Mouse (Mus musculus): ENCODE data around the gene Egln1. TPM values are rescaled to one million over a fixed set of nuclear protein-coding genes. Genes with fewer than 3 reads are reported as not detected.

Gene Egln1
- total RNA-seq, 2 experiments from 2014 or later, result 140 to 151 TPM

GRCm38 (mm10) chr8:124911938-124912872 lies 36.9 kb downstream of the Egln1 start:
- intact Hi-C loops (cut with DNase I), result loop anchor here (5.0 kb wide), 1 partner anchor 35 kb away; the partner anchor contains the start of gene Egln1
- no peak for DNase-seq

GRCm38 (mm10) chr8:124910349-124910748 lies 38.8 kb downstream of the Egln1 start:
- intact Hi-C loops (cut with DNase I), result loop anchor here (5.0 kb wide), 1 partner anchor 37 kb away; the partner anchor contains the start of gene Egln1

GRCm38 (mm10) chr8:124909936-124910335 lies 39.2 kb downstream of the Egln1 start:
- DNase-seq, result no peak
- intact Hi-C loops (cut with DNase I), result loop anchor here (5.0 kb wide), 1 partner anchor 37 kb away; the partner anchor contains the start of gene Egln1

More at GRCm38 (mm10) chr8:124910349-124910748, 38.8 kb downstream of the Egln1 start:
- no peak for DNase-seq

DNA sequence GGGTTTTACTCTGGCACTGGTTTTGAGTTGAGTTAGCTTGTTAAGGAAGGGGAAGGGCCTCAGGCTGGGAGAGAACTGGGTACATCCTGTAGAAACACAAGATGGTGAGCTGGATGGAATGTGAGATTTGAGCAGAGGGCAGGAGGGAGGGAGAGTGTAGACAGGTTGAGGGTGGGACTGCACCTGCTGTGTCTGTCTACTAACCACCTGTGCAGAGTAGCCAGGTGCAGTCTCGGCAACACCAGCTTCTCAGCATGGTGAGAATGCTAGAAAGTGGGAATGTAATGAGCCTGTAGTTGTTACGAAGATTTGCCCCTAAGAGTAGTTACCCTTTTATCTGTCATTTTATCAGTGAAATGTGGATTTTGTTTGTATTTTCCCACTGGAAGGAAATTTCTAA lies 43.6 kb downstream of the Egln1 start:
- no peak for DNase-seq
- intact Hi-C loops (cut with DNase I), result no loop called here

DNA sequence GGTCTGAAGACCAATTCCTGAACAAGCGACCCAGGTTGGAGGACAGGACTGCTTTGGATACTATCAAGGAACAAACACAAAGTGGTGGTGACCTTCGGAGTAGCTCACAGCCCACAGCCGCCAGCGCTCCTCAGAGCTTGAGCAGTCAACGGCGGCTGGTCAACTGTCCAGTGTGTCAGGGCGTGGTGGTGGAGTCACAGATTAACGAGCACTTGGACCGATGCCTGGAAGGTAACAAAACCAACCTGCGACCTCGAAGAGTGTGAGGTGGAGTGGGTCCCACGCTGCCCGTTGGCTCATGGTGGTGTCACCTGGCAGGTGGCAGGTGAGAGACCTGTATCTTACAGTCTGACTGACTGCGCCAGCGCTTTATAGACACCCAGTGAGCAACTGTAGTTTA lies 45.9 kb downstream of the Egln1 start:
- intact Hi-C loops (cut with DNase I), result no loop called here
- DNase-seq, result no peak

GRCm38 (mm10) chr8:124898251-124898905 lies 50.7 kb downstream of the Egln1 start:
- intact Hi-C loops (cut with DNase I), result loop anchor here (5.0 kb wide), 2 partner anchors 49 to 139 kb away; partner anchors contain the start of gene Egln1

GRCm38 (mm10) chr8:124897386-124898250 lies 51.5 kb downstream of the Egln1 start, which contains the start of the genes Exoc8 and Sprtn:
Gene Exoc8 (minus strand): TSS chr8:124897705.
Gene Sprtn (plus strand): TSS chr8:124897886.
- intact Hi-C loops (cut with DNase I), result loop anchor here (2.0 to 5.0 kb wide), 4 partner anchors 31 to 140 kb away; partner anchors contain the start of genes Egln1 and Tsnax
- DNase-seq, result peak; percentile 96 to 98

More at GRCm38 (mm10) chr8:124898251-124898905, 50.7 kb downstream of the Egln1 start:
- DNase-seq, result no peak

- peak; percentile 69 to 70 for DNase-seq
- intact Hi-C loops (cut with DNase I), result loop anchor here (2.0 to 5.0 kb wide), 4 partner anchors 30 to 140 kb away; partner anchors contain the start of genes Egln1 and Tsnax
Measured at GRCm38 (mm10) chr8:124896632-124897385, 52.3 kb downstream of the Egln1 start.

DNA sequence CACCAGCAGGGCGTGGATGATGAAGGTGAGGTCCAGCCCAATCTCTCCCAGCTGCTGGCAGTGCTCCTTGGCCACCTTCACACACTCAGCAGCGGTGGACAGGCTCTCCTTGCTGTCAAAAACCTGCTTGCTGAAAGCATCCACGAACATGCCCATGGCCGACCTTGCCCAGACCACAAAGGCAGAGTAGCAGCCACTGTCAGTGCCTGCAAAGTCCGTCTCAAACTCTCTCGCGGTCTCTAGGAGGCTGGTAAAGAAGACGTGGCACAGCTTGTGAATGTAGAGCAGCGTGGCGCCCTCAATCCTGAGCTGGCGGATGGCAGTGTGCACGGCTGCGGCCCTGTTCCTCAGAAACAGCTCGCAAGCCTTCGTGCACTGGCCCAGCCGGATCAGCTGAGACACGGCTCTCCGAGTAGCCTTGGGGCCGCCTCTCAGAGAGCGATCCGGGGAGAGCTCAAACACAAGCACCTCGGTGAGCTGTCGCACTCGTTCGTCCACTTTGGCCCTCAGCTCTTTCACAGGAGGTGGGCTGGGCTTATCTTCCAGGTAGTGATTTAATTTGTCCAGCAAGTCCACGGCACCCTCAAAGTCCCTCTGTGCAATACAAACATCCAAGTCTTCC lies 53.0 kb downstream of the Egln1 start:
- intact Hi-C loops (cut with DNase I), result loop anchor here (2.0 to 5.0 kb wide), 4 partner anchors 29 to 141 kb away; partner anchors contain the start of genes Egln1 and Tsnax
- DNase-seq, result no peak

- intact Hi-C loops (cut with DNase I), result no loop called here
- DNase-seq, result no peak
Measured at GRCm38 (mm10) chr8:124892596-124892995, 56.5 kb downstream of the Egln1 start.

- intact Hi-C loops (cut with DNase I), result no loop called here
- no peak for DNase-seq
Measured at GRCm38 (mm10) chr8:124888385-124888784, 60.7 kb downstream of the Egln1 start.

DNA sequence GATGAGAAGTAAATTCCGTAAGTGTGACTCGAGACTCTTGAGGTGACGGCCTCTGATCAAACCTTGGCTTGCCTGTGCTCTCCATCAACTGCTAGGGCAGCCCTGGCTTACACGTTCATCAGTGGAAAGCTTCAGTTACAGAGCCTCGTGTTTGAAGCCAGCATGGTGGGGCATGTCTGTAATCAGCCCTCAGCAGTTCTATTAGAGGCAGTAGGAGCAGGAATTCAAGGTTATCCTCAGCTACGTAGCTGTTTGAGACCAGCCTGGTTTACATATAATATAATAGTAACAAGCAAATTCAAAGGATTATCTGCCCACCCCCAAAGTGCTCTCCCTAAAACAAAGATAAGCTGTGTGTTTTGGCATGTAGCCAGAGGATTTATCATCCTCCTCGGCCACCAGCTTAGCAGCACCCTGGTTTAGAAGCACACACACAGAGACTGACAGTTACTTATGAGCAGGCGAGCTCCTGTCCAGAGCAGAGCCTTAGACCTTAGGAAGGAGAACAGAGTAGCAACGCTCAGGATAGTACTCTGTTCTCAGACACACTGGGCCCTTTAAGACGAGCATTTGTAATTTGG lies 70.1 kb downstream of the Egln1 start:
- intact Hi-C loops (cut with DNase I), result loop anchor here (5.0 kb wide), 1 partner anchor 148 kb away; no protein-coding TSS in a partner anchor
- no peak for DNase-seq

GRCm38 (mm10) chr8:124878141-124878540 lies 71.0 kb downstream of the Egln1 start:
- no peak for DNase-seq

DNA sequence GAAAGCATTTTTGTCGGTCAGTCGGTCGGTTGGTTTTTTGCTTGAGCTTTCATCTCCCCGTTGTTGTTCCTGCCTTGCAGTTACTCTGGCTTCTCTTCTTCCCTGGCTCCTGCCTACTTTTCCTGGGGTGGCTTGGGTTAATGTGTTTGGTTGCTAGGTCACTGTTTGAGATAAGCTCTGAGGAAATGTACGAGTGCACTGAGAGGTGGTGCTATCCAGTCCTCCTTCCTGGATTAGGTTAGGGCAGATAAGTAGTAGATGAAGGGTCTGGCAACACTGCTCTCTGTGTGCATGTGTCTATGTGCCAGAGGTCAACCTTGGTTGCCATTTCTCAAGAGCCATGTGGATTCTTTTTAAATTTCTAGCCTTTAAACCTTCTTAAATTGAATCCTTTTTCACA lies 76.4 kb downstream of the Egln1 start:
- DNase-seq, result no peak
- intact Hi-C loops (cut with DNase I), result no loop called here

More at GRCm38 (mm10) chr8:124878141-124878540, 71.0 kb downstream of the Egln1 start:
- intact Hi-C loops (cut with DNase I), result loop anchor here (5.0 kb wide), 1 partner anchor 149 kb away; no protein-coding TSS in a partner anchor

DNA sequence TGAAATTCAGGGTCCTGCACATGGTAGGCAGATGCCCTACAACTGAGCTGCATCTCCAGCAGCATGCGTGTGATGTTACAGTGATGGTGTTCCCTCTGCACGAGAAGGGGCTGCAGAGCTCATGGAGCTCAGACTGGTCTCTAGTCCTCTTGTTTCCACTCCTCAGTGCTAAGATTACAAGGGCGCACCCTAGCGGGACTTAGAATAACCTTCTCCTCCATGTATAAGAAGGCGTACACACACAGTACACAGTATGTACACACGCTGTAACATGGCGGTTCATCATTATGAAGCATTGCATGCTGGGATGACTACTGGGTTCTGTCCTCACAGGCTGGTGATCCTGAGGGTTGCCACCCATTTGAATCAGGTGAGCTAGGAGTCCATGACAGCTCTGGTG lies 77.0 kb downstream of the Egln1 start:
- DNase-seq, result no peak
- intact Hi-C loops (cut with DNase I), result no loop called here

DNA sequence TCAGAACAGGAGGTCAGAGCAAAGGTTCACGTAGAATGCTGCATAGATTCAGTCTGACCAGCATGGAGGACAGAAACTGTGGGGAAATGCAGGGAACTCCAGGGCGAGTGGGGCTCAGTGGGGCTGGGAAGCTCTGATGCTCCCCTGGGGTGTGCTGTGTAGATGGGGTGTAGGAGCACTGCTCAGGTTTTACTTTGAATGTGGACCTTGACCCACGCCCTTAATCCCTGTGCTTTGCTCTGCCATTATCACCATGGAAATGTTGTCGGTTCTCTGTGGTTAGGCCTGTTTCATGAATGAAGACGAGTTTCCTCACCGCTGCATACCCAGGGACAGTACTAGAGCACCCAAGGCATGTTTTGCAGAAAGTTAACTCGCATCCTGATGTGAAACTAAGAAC lies 77.7 kb downstream of the Egln1 start:
- no peak for DNase-seq
- intact Hi-C loops (cut with DNase I), result no loop called here

- intact Hi-C loops (cut with DNase I), result no loop called here
- no peak for DNase-seq
Measured at GRCm38 (mm10) chr8:124869708-124870107, 79.4 kb downstream of the Egln1 start.

DNA sequence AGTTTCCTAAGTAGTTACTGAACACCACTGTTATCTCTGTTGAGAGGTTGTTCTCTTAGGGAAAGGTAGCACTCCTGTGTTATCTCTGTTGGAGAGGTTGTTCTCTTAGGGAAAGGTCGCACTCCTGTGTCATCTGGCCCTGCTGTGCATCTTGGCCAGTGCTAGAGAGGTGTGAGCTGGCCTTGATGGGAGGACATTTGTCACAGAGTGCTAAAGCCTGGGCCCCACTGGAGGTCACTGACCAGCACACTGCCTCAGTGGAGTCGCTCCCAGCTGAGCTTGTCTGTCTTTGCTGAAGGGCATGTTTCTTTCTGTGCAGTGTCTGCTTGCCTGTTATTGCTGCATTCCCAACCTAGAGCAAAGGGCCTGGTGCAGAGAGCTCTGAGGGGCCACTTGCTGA lies 82.0 kb downstream of the Egln1 start:
- intact Hi-C loops (cut with DNase I), result loop anchor here (2.0 kb wide), 1 partner anchor 30 kb away; the partner anchor contains the start of genes Exoc8 and Sprtn

More for the DNA sequence above, 82.0 kb downstream of the Egln1 start:
- DNase-seq, result no peak

Measured in gastrocnemius, postnatal 36 days (tissue).